Mouse (Mus musculus) midbrain, embryonic 11.5 days (tissue): ENCODE measurements around the gene Tmem274. TPM values are rescaled to one million over a fixed set of nuclear protein-coding genes. Genes with fewer than 3 reads are reported as not detected.
A peak's percentile ranks its signal among the peaks of the same experiment; 100 is the strongest.
"Not testable (repeated sequence)": the region's sequence is repeated elsewhere in the genome, so short reads cannot be mapped to it uniquely, and the experiment has no call there.

Source experiments
- ATAC-seq: fragments of 200-750 bp; cut with Nextera tagmentation; 2 replicates; pipeline ENCODE4 v1.8.0; 2017; ENCODE audit warnings: moderate TSS enrichment, moderate library complexity; ENCODE audit not compliant: low FRiP score
- DNase-seq: peaks from one replicate; pipeline ENCODE4 v3.0.0; 2015; ENCODE audit warnings: low spot score; ENCODE audit errors: missing footprints
- H3K27ac ChIP-seq: fragments of 300-500 bp; sonication (generic); 2 replicates; pipeline ENCODE4 v1.5.1; 2014; ENCODE audit warnings: low read depth, low read length
- H3K27me3 ChIP-seq: fragments of 300-500 bp; sonication (generic); 2 replicates; pipeline ENCODE4 v1.6.1; 2014; ENCODE audit warnings: mild to moderate bottlenecking, low read length, moderate library complexity, mixed read lengths; ENCODE audit not compliant: control insufficient read depth, insufficient read depth
- H3K36me3 ChIP-seq: fragments of 300-500 bp; sonication (generic); 2 replicates; pipeline ENCODE4 v1.6.1; 2014; ENCODE audit warnings: mild to moderate bottlenecking, low read length, moderate library complexity, mixed read lengths; ENCODE audit not compliant: control insufficient read depth, insufficient read depth
- H3K4me1 ChIP-seq: fragments of 300-500 bp; sonication (generic); 2 replicates; pipeline ENCODE4 v1.6.1; 2014; ENCODE audit warnings: low read length; ENCODE audit not compliant: control insufficient read depth, insufficient read depth
- H3K4me2 ChIP-seq: fragments of 300-500 bp; sonication (generic); 2 replicates; pipeline ENCODE4 v1.6.1; 2014; ENCODE audit warnings: mild to moderate bottlenecking, moderate library complexity
- H3K4me3 ChIP-seq: fragments of 300-500 bp; sonication (generic); 2 replicates; pipeline ENCODE4 v1.5.1; 2014; ENCODE audit warnings: low read depth, low read length
- H3K9ac ChIP-seq: fragments of 300-500 bp; sonication (generic); 2 replicates; pipeline ENCODE4 v1.6.1; 2014; ENCODE audit warnings: low read length
- H3K9me3 ChIP-seq: fragments of 300-500 bp; sonication (generic); 2 replicates; pipeline ENCODE4 v1.6.1; 2016; ENCODE audit warnings: low read length; ENCODE audit not compliant: control insufficient read depth
- WGBS: fragments of 180-500 bp; shearing (Covaris S2); extraction: QIAGEN DNeasy Blood & Tissue Kit; methylation state at CpG from one replicate; pipeline ENCODE4 v1.1.7; 2014; 5-methylcytosine and 5-hydroxymethylcytosine counted together
- polyA plus RNA-seq: library from polyadenylated mRNA; unstranded; fragments of >200 nt; fragmentation: Nextera tagmentation; extraction: Ambion mirVana; gene quantifications from 2 replicates; pipeline ENCODE4 v1.2.1, GENCODE M21; 2014

The Tmem274 gene
- not detected in 2 replicates for polyA plus RNA-seq

GRCm38 (mm10) chr4:149477078-149477477 is at the start of gene Tmem274:
Gene Tmem274 (plus strand): TSS chr4:149477378.
- WGBS: 84% methylated on average over 11 of the region's 11 CpGs

GRCm38 (mm10) chr4:149429592-149429991 is 47.6 kb upstream of the Tmem274 start:
- 84% methylated on average over 5 of the region's 5 CpGs for WGBS
- Histone ChIP-seq H3K4me3 (no peak overlapping the region), H3K36me3 (no peaks in the 10 kb centered on the region), H3K4me2 (no peak overlapping the region), H3K4me1 (0 out of 2 replicates have a peak, but pooled peaks cover 2% of the 10 kb centered on the region), H3K27me3 (no peaks in the 10 kb centered on the region), H3K27ac (no peak overlapping the region), H3K9me3 (no peaks in the 10 kb centered on the region), H3K9ac (no peak overlapping the region)
- ATAC-seq (no peak), DNase-seq (no peak)

More at GRCm38 (mm10) chr4:149477078-149477477, at the start of gene Tmem274:
- Histone ChIP-seq H3K4me2 (no peak within 1 kb of the TSS), H3K4me3 (no peak within 1 kb of the TSS), H3K9me3 (no peaks in the 10 kb centered on the region), H3K4me1 (no peaks in the 10 kb centered on the region), H3K36me3 (peaks cover 6% of the 10 kb centered on the region), H3K9ac (no peak within 1 kb of the TSS), H3K27ac (no peak within 1 kb of the TSS), H3K27me3 (no peaks in the 10 kb centered on the region)
- no peak for ATAC-seq
- DNase-seq: no peak

- H3K9me3 ChIP-seq, H3K9ac ChIP-seq, H3K4me3 ChIP-seq, H3K4me1 ChIP-seq, DNase-seq, H3K27me3 ChIP-seq, H3K27ac ChIP-seq, H3K36me3 ChIP-seq, ATAC-seq, H3K4me2 ChIP-seq: not testable (repeated sequence)
- 88% methylated on average over 1 of the region's 1 CpGs for WGBS
These were observed 45.3 kb upstream of the Tmem274 start for GRCm38 (mm10) chr4:149431887-149432286.

GRCm38 (mm10) chr4:149440576-149440975 is 36.6 kb upstream of the Tmem274 start:
- 86% methylated on average over 8 of the region's 8 CpGs for WGBS
- H3K4me3 ChIP-seq: no peak overlapping the region
- no peak for ATAC-seq

GRCm38 (mm10) chr4:149442436-149442835 is 34.7 kb upstream of the Tmem274 start:
- ATAC-seq: no peak

More at GRCm38 (mm10) chr4:149440576-149440975, 36.6 kb upstream of the Tmem274 start:
- H3K36me3 ChIP-seq: no peaks in the 10 kb centered on the region
- DNase-seq: peak; percentile 78
- H3K4me2 ChIP-seq: no peak overlapping the region
- H3K9me3 ChIP-seq: no peaks in the 10 kb centered on the region
- peaks cover 9% of the 10 kb centered on the region; the same call in 1 of the 2 replicates for H3K4me1 ChIP-seq
- no peak overlapping the region for H3K27ac ChIP-seq
- no peak overlapping the region for H3K9ac ChIP-seq
- H3K27me3 ChIP-seq: no peaks in the 10 kb centered on the region

GRCm38 (mm10) chr4:149444465-149444864 is 32.7 kb upstream of the Tmem274 start:
- Histone ChIP-seq H3K27ac (peak overlapping the region; percentile 75), H3K9ac (peak overlapping the region; percentile 64), H3K27me3 (no peaks in the 10 kb centered on the region), H3K9me3 (no peaks in the 10 kb centered on the region), H3K4me1 (peaks cover 16% of the 10 kb centered on the region), H3K4me3 (no peak overlapping the region), H3K4me2 (peak overlapping the region; percentile 46; the same call in 1 of the 2 replicates), H3K36me3 (no peaks in the 10 kb centered on the region)
- WGBS: 58% methylated on average over 1 of the region's 1 CpGs
- no peak for ATAC-seq
- DNase-seq: peak; percentile 89

More at GRCm38 (mm10) chr4:149442436-149442835, 34.7 kb upstream of the Tmem274 start:
- no peaks in the 10 kb centered on the region for H3K27me3 ChIP-seq
- no peaks in the 10 kb centered on the region for H3K36me3 ChIP-seq
- H3K4me1 ChIP-seq: peaks cover 16% of the 10 kb centered on the region
- no peak overlapping the region for H3K27ac ChIP-seq
- no peak overlapping the region for H3K4me2 ChIP-seq
- H3K9ac ChIP-seq: no peak overlapping the region
- no peak overlapping the region for H3K4me3 ChIP-seq
- DNase-seq: peak; percentile 33
- H3K9me3 ChIP-seq: no peaks in the 10 kb centered on the region
- 70% methylated on average over 3 of the region's 3 CpGs for WGBS

- peak overlapping the region; percentile 46 for H3K4me2 ChIP-seq
- peak overlapping the region; percentile 64 for H3K9ac ChIP-seq
- H3K36me3 ChIP-seq: no peaks in the 10 kb centered on the region
- under 1% methylated on average over 36 of the region's 36 CpGs for WGBS
- ATAC-seq: peak; percentile 98
- peak; percentile 98 for DNase-seq
- peak overlapping the region; percentile 17; the same call in 1 of the 2 replicates for H3K4me3 ChIP-seq
- H3K27me3 ChIP-seq: no peaks in the 10 kb centered on the region
- peak overlapping the region; percentile 75 for H3K27ac ChIP-seq
- no peaks in the 10 kb centered on the region for H3K9me3 ChIP-seq
- H3K4me1 ChIP-seq: peaks cover 16% of the 10 kb centered on the region
These were observed 32.0 kb upstream of the Tmem274 start for GRCm38 (mm10) chr4:149444964-149445701.

- no peaks in the 10 kb centered on the region for H3K36me3 ChIP-seq
- 2% methylated on average over 11 of the region's 11 CpGs for WGBS
These were observed 31.3 kb upstream of the Tmem274 start for GRCm38 (mm10) chr4:149445868-149446267.

GRCm38 (mm10) chr4:149446309-149446708 is 30.9 kb upstream of the Tmem274 start:
- DNase-seq (no peak), ATAC-seq (no peak)
- 30% methylated on average over 1 of the region's 1 CpGs for WGBS
- no peaks in the 10 kb centered on the region for H3K9me3 ChIP-seq
- H3K4me1 ChIP-seq: peaks cover 16% of the 10 kb centered on the region
- no peaks in the 10 kb centered on the region for H3K36me3 ChIP-seq
- H3K4me3 ChIP-seq: no peak overlapping the region; the same call in 1 of the 2 replicates
- H3K27ac ChIP-seq: peak overlapping the region; percentile 75
- H3K4me2 ChIP-seq: peak overlapping the region; percentile 46
- no peaks in the 10 kb centered on the region for H3K27me3 ChIP-seq
- peak overlapping the region; percentile 64; the same call in 1 of the 2 replicates for H3K9ac ChIP-seq

More at GRCm38 (mm10) chr4:149445868-149446267, 31.3 kb upstream of the Tmem274 start:
- Histone ChIP-seq H3K27me3 (no peaks in the 10 kb centered on the region), H3K4me1 (peaks cover 16% of the 10 kb centered on the region), H3K4me3 (peak overlapping the region; percentile 17; the same call in 1 of the 2 replicates), H3K4me2 (peak overlapping the region; percentile 46), H3K27ac (peak overlapping the region; percentile 75), H3K9ac (peak overlapping the region; percentile 64), H3K9me3 (no peaks in the 10 kb centered on the region)
- peak; percentile 70 for ATAC-seq
- peak; percentile 92 for DNase-seq
